Mouse (Mus musculus): ENCODE measurements around the gene Gm10642. TPM values are rescaled to one million over a fixed set of nuclear protein-coding genes. Genes with fewer than 3 reads are reported as not detected.
A peak's percentile ranks its signal among the peaks of the same experiment; 100 is the strongest.

Gene Gm10642
- total and polyA plus RNA-seq, 3 experiments: 0.21 to 0.41 (median 0.23) TPM

DNA sequence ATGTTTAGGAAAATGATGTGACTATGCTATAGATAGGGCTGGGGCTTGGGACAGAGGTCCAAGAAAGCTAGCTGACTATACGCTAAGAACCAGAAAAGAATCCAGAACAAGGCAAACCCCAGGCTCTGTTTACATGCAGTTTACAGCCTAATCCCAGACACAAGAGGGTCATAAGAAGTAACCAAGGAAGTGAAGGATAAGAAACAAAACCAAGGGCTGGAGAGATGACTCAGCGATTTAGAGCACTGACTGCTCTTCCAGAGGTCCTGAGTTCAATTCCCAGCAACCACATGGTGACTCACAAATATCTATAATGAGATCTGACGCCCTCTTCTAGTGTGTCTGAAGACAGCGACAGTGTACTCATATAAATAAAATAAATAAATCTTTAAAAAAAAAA is 19.1 kb downstream of the Gm10642 start:
- H3K27ac ChIP-seq: no peak overlapping the region
- H3K27me3 ChIP-seq (ENCODE audit: control insufficient read depth, insufficient read depth, low read length): no peaks in the 10 kb centered on the region
- 76% methylated on average over 4 of the region's 4 CpGs for WGBS
- TF ChIP-seq POLR2A (IDR thresholded peaks at IDR 0.05; ENCODE audit: insufficient read depth, low read depth, low read length) (no peak), CTCF (IDR thresholded peaks at IDR 0.05) (no peak), EP300 (IDR thresholded peaks at IDR 0.05; ENCODE audit: insufficient read depth, low read depth, low read length) (no peak)
- no peaks in the 10 kb centered on the region; the same call in 1 of the 2 replicates for H3K4me1 ChIP-seq (ENCODE audit: control insufficient read depth, insufficient read depth, low read length)
- H3K36me3 ChIP-seq (ENCODE audit: control insufficient read depth, insufficient read depth, low read length): no peaks in the 10 kb centered on the region
- H3K4me3 ChIP-seq: no peak overlapping the region
- no peaks in the 10 kb centered on the region for H3K79me2 ChIP-seq (replicated peaks; ENCODE audit: control insufficient read depth, insufficient read depth, low read length)
- intact Hi-C loops (cut with DNase I): loop anchor here (5.0 kb wide), 1 partner anchor 57 kb away; no protein-coding TSS in a partner anchor
- no peak for DNase-seq
- no peak overlapping the region for H3K9ac ChIP-seq (ENCODE audit: low read depth, low read length)

DNA sequence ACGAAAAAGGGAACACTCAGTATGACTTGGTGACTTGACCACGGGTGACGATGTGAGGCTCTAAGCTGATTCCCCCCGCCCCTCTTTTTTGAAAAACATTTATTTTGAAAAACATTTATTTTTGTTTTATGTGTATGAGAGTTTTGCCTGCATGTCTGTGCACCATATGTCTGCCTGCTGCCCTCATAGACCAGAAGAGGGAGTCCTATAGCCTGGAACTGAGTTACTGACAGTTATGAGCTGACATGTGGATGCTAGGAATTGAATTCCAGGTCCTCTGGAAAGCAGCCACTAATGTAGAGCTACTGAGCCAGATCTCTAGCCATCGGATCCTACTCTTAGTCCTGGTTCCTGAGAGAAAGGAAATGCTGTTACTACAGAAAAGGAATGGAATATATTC is 19.9 kb downstream of the Gm10642 start:
- Histone ChIP-seq H3K79me2 (replicated peaks; ENCODE audit: control insufficient read depth, insufficient read depth, low read length) (no peaks in the 10 kb centered on the region), H3K27me3 (ENCODE audit: control insufficient read depth, insufficient read depth, low read length) (no peaks in the 10 kb centered on the region), H3K9ac (ENCODE audit: low read depth, low read length) (no peak overlapping the region), H3K36me3 (ENCODE audit: control insufficient read depth, insufficient read depth, low read length) (no peaks in the 10 kb centered on the region), H3K27ac (no peak overlapping the region), H3K4me3 (no peak overlapping the region), H3K4me1 (ENCODE audit: control insufficient read depth, insufficient read depth, low read length) (no peaks in the 10 kb centered on the region; the same call in 1 of the 2 replicates)
- intact Hi-C loops (cut with DNase I): loop anchor here (5.0 kb wide), 1 partner anchor 56 kb away; no protein-coding TSS in a partner anchor
- DNase-seq: no peak
- 88% methylated on average over 5 of the region's 5 CpGs for WGBS
- no peak for TF ChIP-seq CTCF (IDR thresholded peaks at IDR 0.05)
- no peak for TF ChIP-seq EP300 (IDR thresholded peaks at IDR 0.05; ENCODE audit: insufficient read depth, low read depth, low read length)
- no peak for TF ChIP-seq POLR2A (IDR thresholded peaks at IDR 0.05; ENCODE audit: insufficient read depth, low read depth, low read length)

DNA sequence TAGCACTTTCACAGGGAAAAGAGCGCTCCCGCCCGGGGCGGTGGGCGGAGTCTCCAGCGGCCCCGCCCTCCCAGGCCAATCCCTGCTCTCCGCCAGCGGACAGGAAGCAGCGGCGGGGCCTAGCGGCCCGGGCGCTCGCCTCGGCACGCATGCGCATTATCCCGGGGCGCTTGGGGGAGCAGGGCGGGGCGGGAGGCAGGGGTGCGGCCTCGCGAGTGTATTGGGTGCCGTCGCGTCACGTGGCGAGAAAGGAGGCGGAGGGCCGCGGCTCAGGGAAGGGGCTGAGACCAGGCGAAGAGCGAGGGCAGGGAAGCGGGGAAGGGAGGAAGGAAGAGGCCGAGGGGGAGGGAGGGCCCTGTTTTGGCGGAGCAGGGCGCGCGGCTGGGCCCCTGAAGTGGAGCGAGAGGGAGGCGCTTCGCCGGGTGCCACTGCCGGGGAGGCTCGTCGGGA is 22.7 kb downstream of the Gm10642 start, which contains the start of gene Adam10:
Gene Adam10 (plus strand): TSS at position 316 of the 450 bp plus-strand sequence.
- peaks cover 8% of the 10 kb centered on the region for H3K4me1 ChIP-seq (ENCODE audit: control insufficient read depth, insufficient read depth, low read length)
- 1% methylated on average over 45 of the region's 48 CpGs for WGBS
- H3K27ac ChIP-seq: peak within 1 kb of the TSS; percentile 88
- peak within 1 kb of the TSS; percentile 82 for H3K4me3 ChIP-seq
- H3K36me3 ChIP-seq (ENCODE audit: control insufficient read depth, insufficient read depth, low read length): peaks cover 12% of the 10 kb centered on the region
- peak; percentile 98 to 100 for DNase-seq
- H3K9ac ChIP-seq (ENCODE audit: low read depth, low read length): peak within 1 kb of the TSS; percentile 95
- H3K79me2 ChIP-seq (replicated peaks; ENCODE audit: control insufficient read depth, insufficient read depth, low read length): peaks cover 4% of the 10 kb centered on the region; the same call in 1 of the 2 replicates
- H3K27me3 ChIP-seq (ENCODE audit: control insufficient read depth, insufficient read depth, low read length): no peaks in the 10 kb centered on the region
- intact Hi-C loops (cut with DNase I): loop anchor here (1.0 to 5.0 kb wide), 2 partner anchors 21 to 54 kb away; partner anchors contain the start of gene Mindy2
- TF ChIP-seq CTCF (IDR thresholded peaks at IDR 0.05) (no peak), POLR2A (IDR thresholded peaks at IDR 0.05; ENCODE audit: insufficient read depth, low read depth, low read length) (peak; percentile 83; the same call in 1 of the 2 replicates), EP300 (IDR thresholded peaks at IDR 0.05; ENCODE audit: insufficient read depth, low read depth, low read length) (peak; percentile 58; the same call in 1 of the 2 replicates)

DNA sequence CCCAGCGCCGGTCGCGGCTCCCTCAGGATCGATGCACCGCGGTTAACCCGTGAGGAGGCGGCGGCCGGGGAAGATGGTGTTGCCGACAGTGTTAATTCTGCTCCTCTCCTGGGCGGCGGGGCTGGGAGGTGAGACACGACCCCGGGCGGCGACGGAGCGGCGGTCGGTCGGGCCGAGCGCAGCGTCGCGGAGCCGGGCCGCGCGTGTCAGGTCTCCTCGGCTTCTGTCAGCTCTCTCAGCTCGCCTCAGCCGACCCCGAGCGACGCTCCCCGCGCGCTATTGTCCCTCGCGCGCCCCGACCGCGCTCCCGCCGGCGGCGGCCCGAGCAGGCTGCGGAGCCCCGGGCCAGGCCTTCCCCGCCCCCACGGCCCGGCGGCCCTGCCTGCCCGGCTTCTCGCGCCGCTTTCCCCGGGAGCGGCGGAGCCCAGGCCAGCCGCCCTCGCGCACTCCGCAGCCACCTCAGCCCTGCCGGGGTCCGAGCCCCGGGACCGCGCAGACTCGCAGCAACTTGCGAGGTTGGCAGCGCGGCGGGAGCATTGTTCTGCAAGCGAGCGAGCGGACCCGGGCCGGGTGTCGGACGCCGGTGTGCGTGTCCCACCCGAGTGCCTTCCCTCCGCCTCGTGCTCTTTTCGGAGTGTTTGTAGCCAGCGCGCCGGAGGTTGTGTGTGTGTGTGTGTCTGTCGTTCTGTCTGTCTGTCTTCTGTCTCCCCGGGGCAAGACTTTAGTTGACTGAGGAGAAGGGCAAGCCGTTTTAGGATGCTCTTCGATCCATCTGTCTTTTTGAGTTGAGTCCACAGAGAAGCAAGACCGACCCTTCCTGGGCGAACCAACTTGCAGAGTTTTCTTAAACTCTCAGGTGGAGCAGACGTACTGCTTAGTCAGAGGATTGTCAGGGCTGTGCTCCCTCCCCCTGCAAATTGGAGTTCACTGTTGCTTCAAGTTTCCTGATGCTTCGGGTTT is 23.4 kb downstream of the Gm10642 start:
- no peak for TF ChIP-seq CTCF (IDR thresholded peaks at IDR 0.05)
- intact Hi-C loops (cut with DNase I): loop anchor here (5.0 kb wide), 1 partner anchor 53 kb away; no protein-coding TSS in a partner anchor
- H3K79me2 ChIP-seq (replicated peaks; ENCODE audit: control insufficient read depth, insufficient read depth, low read length): peaks cover 4% of the 10 kb centered on the region; the same call in 1 of the 2 replicates
- H3K9ac ChIP-seq (ENCODE audit: low read depth, low read length): peak overlapping the region; percentile 95
- peak; percentile 78 to 80 for DNase-seq
- peak overlapping the region; percentile 82 for H3K4me3 ChIP-seq
- peak overlapping the region; percentile 88 for H3K27ac ChIP-seq
- H3K4me1 ChIP-seq (ENCODE audit: control insufficient read depth, insufficient read depth, low read length): peaks cover 8% of the 10 kb centered on the region
- H3K27me3 ChIP-seq (ENCODE audit: control insufficient read depth, insufficient read depth, low read length): no peaks in the 10 kb centered on the region
- peaks cover 12% of the 10 kb centered on the region for H3K36me3 ChIP-seq (ENCODE audit: control insufficient read depth, insufficient read depth, low read length)
- under 1% methylated on average over 78 of the region's 103 CpGs for WGBS

DNA sequence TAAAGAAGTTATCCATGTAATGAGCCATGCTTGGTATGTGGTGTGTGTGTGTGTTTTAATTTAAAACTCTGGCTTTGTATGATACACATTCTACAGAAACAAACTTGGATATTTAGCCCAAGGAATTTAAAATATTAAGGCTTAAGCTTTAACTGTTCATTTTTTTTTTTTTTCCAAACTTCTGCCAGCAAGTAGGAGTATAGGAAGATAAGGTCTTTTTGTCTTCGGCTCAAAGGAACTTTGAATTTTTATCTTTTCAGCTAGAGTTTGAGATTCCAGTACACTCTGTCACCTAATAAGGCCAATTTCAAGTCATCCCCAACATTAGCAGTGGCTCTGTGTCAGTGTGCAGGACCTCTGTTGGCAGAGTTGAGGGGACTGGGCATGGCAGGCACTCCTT is 26.2 kb downstream of the Gm10642 start:
- Histone ChIP-seq H3K4me1 (ENCODE audit: control insufficient read depth, insufficient read depth, low read length) (peaks cover 10% of the 10 kb centered on the region), H3K9ac (ENCODE audit: low read depth, low read length) (no peak overlapping the region), H3K27me3 (ENCODE audit: control insufficient read depth, insufficient read depth, low read length) (no peaks in the 10 kb centered on the region), H3K4me3 (no peak overlapping the region), H3K27ac (no peak overlapping the region), H3K36me3 (ENCODE audit: control insufficient read depth, insufficient read depth, low read length) (peaks cover 20% of the 10 kb centered on the region), H3K79me2 (replicated peaks; ENCODE audit: control insufficient read depth, insufficient read depth, low read length) (peaks cover 5% of the 10 kb centered on the region; the same call in 1 of the 2 replicates)
- WGBS: 23% methylated on average over 1 of the region's 1 CpGs
- no peak for DNase-seq
- TF ChIP-seq EP300 (IDR thresholded peaks at IDR 0.05; ENCODE audit: insufficient read depth, low read depth, low read length): no peak
- TF ChIP-seq CTCF (IDR thresholded peaks at IDR 0.05): no peak
- TF ChIP-seq POLR2A (IDR thresholded peaks at IDR 0.05; ENCODE audit: insufficient read depth, low read depth, low read length): no peak
- intact Hi-C loops (cut with DNase I): no loop called here
